Mouse (Mus musculus): Measurements from ENCODE around the gene Ackr4.

- TF ChIP-seq CTCF (IDR thresholded peaks at IDR 0.05; ENCODE audit: control insufficient read depth, insufficient read depth, insufficient read length) (no peak), FOSL1 (IDR thresholded peaks at IDR 0.05; ENCODE audit: insufficient read depth, low read length, poor library complexity, severe bottlenecking) (no peak), USF1 (IDR thresholded peaks at IDR 0.05; ENCODE audit: low read depth) (no peak), CEBPB (IDR thresholded peaks at IDR 0.05; ENCODE audit: low read depth) (no peak), MYOD1 (IDR thresholded peaks at IDR 0.05; ENCODE audit: control insufficient read depth, insufficient read length, low read depth) (no peak), MAX (IDR thresholded peaks at IDR 0.05) (no peak)
These were observed 13.6 kb upstream of the Ackr4 start for GRCm38 (mm10) chr9:104140351-104140750.
